9 mouse cellular contexts compared by ENCODE assay signal in the genomic region with DNA sequence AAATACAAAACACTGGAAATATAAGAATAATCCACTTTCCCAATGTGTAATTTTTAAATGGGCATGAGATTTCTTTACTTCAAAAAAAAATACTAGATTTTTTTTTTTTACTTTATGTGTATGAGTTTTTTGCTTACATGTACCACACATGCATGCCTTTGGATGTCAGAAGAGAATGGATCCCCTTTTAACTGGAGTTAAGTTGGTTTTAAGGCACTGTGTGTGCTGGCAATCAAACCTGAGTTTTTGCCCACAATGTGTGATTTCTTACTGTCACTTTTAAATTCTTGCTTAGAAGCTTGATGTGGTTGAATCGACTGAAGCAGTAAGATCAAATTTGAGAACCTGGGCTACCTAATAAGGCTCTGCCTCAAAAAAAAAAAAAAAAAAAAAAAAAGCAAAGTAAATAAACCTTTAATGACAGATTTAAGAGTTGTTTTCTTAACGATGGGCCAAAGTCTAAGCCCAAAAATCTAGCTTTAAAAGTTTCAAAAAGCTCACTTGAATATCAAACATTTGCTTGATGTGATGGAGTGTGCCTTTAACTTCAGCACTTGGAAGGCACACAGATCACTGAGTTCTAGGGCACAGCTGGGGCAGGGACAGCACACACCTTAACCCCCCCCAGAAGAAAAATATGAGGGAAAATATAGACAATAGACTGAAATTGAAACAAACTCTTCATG. TPM values are rescaled to one million over a fixed set of nuclear protein-coding genes. Genes with fewer than 3 reads are reported as not detected.
DNase-seq lines count a peak whose midpoint lies in the region; ATAC-seq and TF ChIP-seq lines count a peak whose summit lies in the region.
"Had no signal": no experiment of that assay in that cellular context is flagged by ENCODE, and none has a peak within 500 bp of the region (broad histone marks: within the 10 kb centered on the region; RNA-seq: fewer than 3 reads in every experiment).

No protein-coding gene starts in this region.

- TF ChIP-seq POLR2A in MEL (IDR thresholded peaks at IDR 0.05; ENCODE audit: control insufficient read depth in 1 of 2, insufficient read depth in 1 of 2, low read depth in 1 of 2, low read length in 2 of 2, poor library complexity in 1 of 2): no peak

- peak overlapping the region; percentile 99; the same call in 1 of the 2 replicates for H3K4me3 ChIP-seq in kidney, embryonic 14.5 days (ENCODE audit: low read length)
- peak overlapping the region; percentile 63 to 85 for H3K4me3 ChIP-seq in MEL (ENCODE audit: control insufficient read depth in 1 of 2, insufficient read depth in 1 of 2, low read depth in 2 of 2, low read length in 2 of 2)
- no peak overlapping the region for H3K4me3 ChIP-seq in hindbrain, embryonic 13.5 days
- H3K4me3 ChIP-seq in liver, embryonic 16.5 days (ENCODE audit: low read depth, low read length): peak overlapping the region; percentile 40

- no peak overlapping the region for H3K9ac ChIP-seq in kidney, embryonic 14.5 days (ENCODE audit: low read depth, low read length)
- H3K9ac ChIP-seq in MEL (ENCODE audit: control insufficient read depth, low read depth, low read length, poor library complexity, severe bottlenecking): peak overlapping the region; percentile 99
- H3K9ac ChIP-seq in hindbrain, embryonic 13.5 days: no peak overlapping the region
- peak overlapping the region; percentile 34; the same call in 1 of the 2 replicates for H3K9ac ChIP-seq in liver, embryonic 16.5 days (ENCODE audit: low read depth, low read length)

- TF ChIP-seq RAD21 in MEL (IDR thresholded peaks at IDR 0.05; ENCODE audit: low read depth, low read length): no peak

- H3K27ac ChIP-seq in kidney, embryonic 14.5 days (ENCODE audit: low read depth, low read length): no peak overlapping the region
- H3K27ac ChIP-seq in MEL (ENCODE audit: control insufficient read depth, low read depth, low read length): no peak overlapping the region
- H3K27ac ChIP-seq in hindbrain, embryonic 13.5 days: no peak overlapping the region
- no peak overlapping the region for H3K27ac ChIP-seq in liver, embryonic 16.5 days (ENCODE audit: low read length)

- no peaks in the 10 kb centered on the region for H3K27me3 ChIP-seq in kidney, embryonic 14.5 days (ENCODE audit: control insufficient read depth, insufficient read depth, low read length)
- H3K27me3 ChIP-seq in MEL (ENCODE audit: control insufficient read depth in 1 of 2, insufficient read depth in 2 of 2, low read length in 2 of 2): no peaks in the 10 kb centered on the region
- no peaks in the 10 kb centered on the region for H3K27me3 ChIP-seq in hindbrain, embryonic 13.5 days
- no peaks in the 10 kb centered on the region for H3K27me3 ChIP-seq in liver, embryonic 16.5 days (ENCODE audit: control insufficient read depth, insufficient read depth, low read depth, low read length)

- no peak for TF ChIP-seq CTCF in MEL (IDR thresholded peaks at IDR 0.05 in 2 of 3, conservative IDR thresholded peaks at IDR 0.05 in 1 of 3; ENCODE audit: control insufficient read depth in 1 of 3, insufficient read depth in 1 of 3, low read depth in 2 of 3, low read length in 3 of 3, poor library complexity in 1 of 3, severe bottlenecking in 1 of 3)

- WGBS in kidney, embryonic 14.5 days: 22% methylated on average over 2 of the region's 2 CpGs
- 74% methylated on average over 2 of the region's 2 CpGs for WGBS in hindbrain, embryonic 13.5 days
- WGBS in liver, embryonic 16.5 days (ENCODE audit: insufficient replicate concordance): 29% methylated on average over 2 of the region's 2 CpGs

- TF ChIP-seq EP300 in MEL (IDR thresholded peaks at IDR 0.05; ENCODE audit: low read depth in 1 of 2, low read length in 2 of 2): no peak

- no peak for DNase-seq in kidney, postnatal 36 days
- no peak for DNase-seq in MEL (ENCODE audit: low read depth, low spot score)
- no peak for DNase-seq in spleen, postnatal 10 days (ENCODE audit: low spot score in 2 of 2)
- DNase-seq in frontal cortex, postnatal 25 days (ENCODE audit: low spot score in 2 of 2): no peak
- DNase-seq in layer of hippocampus, adult 11-12 months (ENCODE audit: low spot score): no peak
- DNase-seq: cerebellum, adult 11-12 months had no signal

- H3K36me3 ChIP-seq in kidney, embryonic 14.5 days (ENCODE audit: control insufficient read depth, insufficient read depth, low read length): 0 out of 2 replicates have a peak, but pooled peaks cover 7% of the 10 kb centered on the region
- H3K36me3 ChIP-seq in MEL (ENCODE audit: control insufficient read depth in 1 of 2, insufficient read depth in 2 of 2, low read length in 2 of 2): peaks cover 40 to 63% of the 10 kb centered on the region in 2 experiments
- no peaks in the 10 kb centered on the region for H3K36me3 ChIP-seq in hindbrain, embryonic 13.5 days
- no peaks in the 10 kb centered on the region for H3K36me3 ChIP-seq in liver, embryonic 16.5 days (ENCODE audit: control insufficient read depth, insufficient read depth)

- peaks cover 70% of the 10 kb centered on the region for H3K79me2 ChIP-seq in MEL (ENCODE audit: control insufficient read depth, insufficient read depth, low read length, poor library complexity)

- H3K4me1 ChIP-seq in kidney, embryonic 14.5 days (ENCODE audit: control insufficient read depth, insufficient read depth, low read length): peaks cover 14% of the 10 kb centered on the region
- H3K4me1 ChIP-seq in MEL (ENCODE audit: control insufficient read depth in 1 of 2, insufficient read depth in 2 of 2, low read length in 2 of 2): peaks cover 21 to 37% of the 10 kb centered on the region in 2 experiments
- H3K4me1 ChIP-seq in hindbrain, embryonic 13.5 days (replicated peaks): peaks cover 28% of the 10 kb centered on the region
- H3K4me1 ChIP-seq in liver, embryonic 16.5 days (ENCODE audit: control insufficient read depth, low read depth, low read length): peaks cover 18% of the 10 kb centered on the region

- H3K4me2 ChIP-seq in kidney, embryonic 14.5 days (replicated peaks; ENCODE audit: low read depth, low read length): peak overlapping the region; percentile 74
- peak overlapping the region; percentile 81; the same call in 1 of the 2 replicates for H3K4me2 ChIP-seq in hindbrain, embryonic 13.5 days
- peak overlapping the region; percentile 82 for H3K4me2 ChIP-seq in liver, embryonic 16.5 days (ENCODE audit: low read depth, low read length)

- no peak for ATAC-seq in kidney, embryonic 14.5 days (ENCODE audit: low FRiP score, low TSS enrichment)
- no peak for ATAC-seq in hindbrain, embryonic 13.5 days (ENCODE audit: low FRiP score)
- no peak for ATAC-seq in liver, embryonic 16.5 days (ENCODE audit: low read depth)

- no peaks in the 10 kb centered on the region for H3K9me3 ChIP-seq in kidney, embryonic 14.5 days (ENCODE audit: control insufficient read depth, low read length)
- no peaks in the 10 kb centered on the region for H3K9me3 ChIP-seq in MEL (replicated peaks; ENCODE audit: insufficient read depth, low read length)
- H3K9me3 ChIP-seq in hindbrain, embryonic 13.5 days: no peaks in the 10 kb centered on the region
- no peaks in the 10 kb centered on the region for H3K9me3 ChIP-seq in liver, embryonic 16.5 days (replicated peaks; ENCODE audit: control insufficient read depth, low read length)

TF ChIP-seq in MEL, 35 proteins besides CTCF, POLR2A, EP300 and RAD21 (continues in another document):
- TF ChIP-seq CHD1 (IDR thresholded peaks at IDR 0.05; ENCODE audit: low read depth, low read length): no peak
- TF ChIP-seq BHLHE40 (IDR thresholded peaks at IDR 0.05; ENCODE audit: borderline replicate concordance, low read depth, low read length): no peak
- no peak for TF ChIP-seq GABPA (IDR thresholded peaks at IDR 0.05; ENCODE audit: low read depth, low read length)
- TF ChIP-seq ZC3H11A (IDR thresholded peaks at IDR 0.05; ENCODE audit: low read depth, low read length): no peak
- TF ChIP-seq SMC3 (IDR thresholded peaks at IDR 0.05; ENCODE audit: low read depth, low read length): no peak
- no peak for TF ChIP-seq NELFE (IDR thresholded peaks at IDR 0.05; ENCODE audit: low read depth, low read length)
- TF ChIP-seq TBP (IDR thresholded peaks at IDR 0.05; ENCODE audit: low read depth, low read length): 0 out of 2 replicates have a peak, but pooled peaks have one; percentile 20
- TF ChIP-seq MAZ (IDR thresholded peaks at IDR 0.05; ENCODE audit: low read depth, low read length): no peak
- no peak for TF ChIP-seq MAFK (IDR thresholded peaks at IDR 0.05; ENCODE audit: borderline replicate concordance, low read depth, low read length)
- no peak for TF ChIP-seq HCFC1 (IDR thresholded peaks at IDR 0.05; ENCODE audit: low read depth, low read length)
- TF ChIP-seq USF1 (IDR thresholded peaks at IDR 0.05; ENCODE audit: low read depth, low read length): no peak
- no peak for TF ChIP-seq ELF1 (IDR thresholded peaks at IDR 0.05; ENCODE audit: low read depth, low read length)
- no peak for TF ChIP-seq TAL1 (IDR thresholded peaks at IDR 0.05; ENCODE audit: low read length)
- no peak for TF ChIP-seq KAT2A (conservative IDR thresholded peaks at IDR 0.05; ENCODE audit: low read depth, low read length)

RNA-seq across cellular contexts. Expression of gene Eif3a, which starts 2.9 kb away (rescaled TPM):
- polyA plus RNA-seq in kidney, embryonic 14.5 days (2014; fragmentation: Nextera tagmentation; extraction: Ambion mirVana): 191 and 209 TPM in 2 replicates
- total RNA-seq in MEL (2012; rRNA removed): 331 and 352 TPM in 2 replicates
- 100 to 1,000 TPM; 424 to 914 TPM for polyA plus RNA-seq in MEL (2012; ENCODE audit: insufficient read depth in 1 of 2, insufficient read length in 2 of 2, low read depth in 1 of 2, low replicate concordance in 2 of 2, missing spikeins in 1 of 2)
- polyA plus RNA-seq in hindbrain, embryonic 13.5 days (2015; fragmentation: Nextera tagmentation; extraction: Ambion mirVana): 112 and 121 TPM in 2 replicates
- polyA plus RNA-seq in liver, embryonic 16.5 days (2015; fragmentation: Nextera tagmentation; extraction: Ambion mirVana): 73.8 and 74.4 TPM in 2 replicates

RNA-seq across cellular contexts. Expression of gene Fam45a, which starts 23.8 kb away (rescaled TPM):
- 31.0 and 32.4 TPM in 2 replicates for polyA plus RNA-seq in kidney, embryonic 14.5 days (2014; fragmentation: Nextera tagmentation; extraction: Ambion mirVana)
- total RNA-seq in MEL (2012; rRNA removed): 12.1 and 13.0 TPM in 2 replicates
- polyA plus RNA-seq in MEL (2012; ENCODE audit: insufficient read depth in 1 of 2, insufficient read length in 2 of 2, low read depth in 1 of 2, low replicate concordance in 2 of 2, missing spikeins in 1 of 2): 10 to 100 TPM in 1 of 2 experiments, not detected in 1; 20.4 TPM
- polyA plus RNA-seq in hindbrain, embryonic 13.5 days (2015; fragmentation: Nextera tagmentation; extraction: Ambion mirVana): 39.7 and 43.6 TPM in 2 replicates
- polyA plus RNA-seq in liver, embryonic 16.5 days (2015; fragmentation: Nextera tagmentation; extraction: Ambion mirVana): 21.0 and 21.1 TPM in 2 replicates

RNA-seq across cellular contexts. Expression of gene Nanos1, which starts 31.8 kb away (rescaled TPM):
- polyA plus RNA-seq in kidney, embryonic 14.5 days (2014; fragmentation: Nextera tagmentation; extraction: Ambion mirVana): 1.0 and 1.4 TPM in 2 replicates
- 3.8 and 4.5 TPM in 2 replicates for total RNA-seq in MEL (2012; rRNA removed)
- 1 to 10 TPM in 1 of 2 experiments, not detected in 1; 4.6 TPM for polyA plus RNA-seq in MEL (2012; ENCODE audit: insufficient read depth in 1 of 2, insufficient read length in 2 of 2, low read depth in 1 of 2, low replicate concordance in 2 of 2, missing spikeins in 1 of 2)
- polyA plus RNA-seq in hindbrain, embryonic 13.5 days (2015; fragmentation: Nextera tagmentation; extraction: Ambion mirVana): 13.5 and 14.0 TPM in 2 replicates
- polyA plus RNA-seq in liver, embryonic 16.5 days (2015; fragmentation: Nextera tagmentation; extraction: Ambion mirVana): 0.85 and 0.87 TPM in 2 replicates

Comparison
In these comparisons a context has a peak if more than half of its experiments do, and no peak if none do; other contexts are left out.
1. H3K9ac ChIP-seq: peak in MEL (single experiment) and liver, embryonic 16.5 days (single experiment); none in kidney, embryonic 14.5 days (single experiment) and hindbrain, embryonic 13.5 days (single experiment).
2. Peak in every context shown above with its lines, with median percentiles within 50 percentile points of each other: H3K4me2 ChIP-seq.